In genomic region chrX:7854578-7854977, GRCm38 (mm10) we compare ENCODE assay signal across 8 mouse cellular contexts. TPM values are rescaled to one million over a fixed set of nuclear protein-coding genes. Genes with fewer than 3 reads are reported as not detected.
DNase-seq lines count a peak whose midpoint lies in the region; ATAC-seq lines count a peak whose summit lies in the region.

No protein-coding gene starts in this region.

- WGBS in midbrain, embryonic 10.5 days, result 54% methylated on average over 2 of the region's 2 CpGs
- WGBS in midbrain, embryonic 15.5 days, result 45% methylated on average over 2 of the region's 2 CpGs

- peak; percentile 14 for DNase-seq in gastrocnemius, adult 18-20 months (ENCODE audit: low spot score)
- no peak for DNase-seq in gastrocnemius, postnatal 25 days
- DNase-seq in midbrain, embryonic 10.5 days (ENCODE audit: low spot score), result peak; percentile 15
- peak; percentile 39 to 46 for DNase-seq in kidney, postnatal 25 days
- peak; percentile 18 for DNase-seq in retina, adult 2 months (ENCODE audit: low read depth, low spot score)
- no peak for DNase-seq in urinary bladder, postnatal 4 days (ENCODE audit: low spot score in 2 of 2)

- no peak overlapping the region for H3K27ac ChIP-seq in midbrain, embryonic 10.5 days (replicated peaks)
- H3K27ac ChIP-seq in midbrain, embryonic 15.5 days, result no peak overlapping the region

- no peaks in the 10 kb centered on the region for H3K4me1 ChIP-seq in midbrain, embryonic 10.5 days
- no peaks in the 10 kb centered on the region for H3K4me1 ChIP-seq in midbrain, embryonic 15.5 days

- ATAC-seq in midbrain, embryonic 15.5 days (replicated peaks), result no peak
- ATAC-seq in activated CD4-positive, CD25-positive, alpha-beta regulatory T cell, adult 4 months, result peak; percentile 52

- H3K36me3 ChIP-seq in midbrain, embryonic 10.5 days, result peaks cover 60% of the 10 kb centered on the region
- no peaks in the 10 kb centered on the region for H3K36me3 ChIP-seq in midbrain, embryonic 15.5 days (replicated peaks)

- H3K4me3 ChIP-seq in midbrain, embryonic 10.5 days, result no peak overlapping the region
- H3K4me3 ChIP-seq in midbrain, embryonic 15.5 days, result no peak overlapping the region

- H3K4me2 ChIP-seq in midbrain, embryonic 15.5 days, result no peak overlapping the region

- H3K9me3 ChIP-seq in midbrain, embryonic 10.5 days (replicated peaks), result 0 out of 2 replicates have a peak, but pooled peaks cover 3% of the 10 kb centered on the region
- H3K9me3 ChIP-seq in midbrain, embryonic 15.5 days, result no peaks in the 10 kb centered on the region

- H3K9ac ChIP-seq in midbrain, embryonic 15.5 days, result no peak overlapping the region

- no peaks in the 10 kb centered on the region for H3K27me3 ChIP-seq in midbrain, embryonic 10.5 days (ENCODE audit: low read depth, poor library complexity, severe bottlenecking)
- H3K27me3 ChIP-seq in midbrain, embryonic 15.5 days (replicated peaks), result no peaks in the 10 kb centered on the region

RNA-seq across cellular contexts. Expression of gene Otud5, which starts 13.4 kb away (rescaled TPM):
- total RNA-seq in gastrocnemius, adult 18-20 months (2021), result 10 to 100 TPM; 14.6 to 17.1 TPM
- 10 to 100 TPM; 14.8 to 18.2 TPM for total RNA-seq in gastrocnemius, postnatal 25 days (2021)
- polyA plus RNA-seq in midbrain, embryonic 10.5 days (2016; fragmentation: Nextera tagmentation; extraction: Ambion mirVana), result 40.7 and 45.1 TPM in 2 replicates
- polyA plus RNA-seq in midbrain, embryonic 15.5 days (2015; fragmentation: Nextera tagmentation; extraction: Ambion mirVana), result 49.1 and 53.2 TPM in 2 replicates
- polyA plus RNA-seq in activated CD4-positive, CD25-positive, alpha-beta regulatory T cell, adult 4 months (2017; shearing (Covaris generic)), result 10 to 100 TPM; 15.4 to 21.1 TPM

RNA-seq across cellular contexts. Expression of gene Pim2, which starts 23.5 kb away (rescaled TPM):
- 1 to 10 TPM; 1.5 to 1.9 TPM for total RNA-seq in gastrocnemius, adult 18-20 months (2021)
- total RNA-seq in gastrocnemius, postnatal 25 days (2021), result 1 to 10 TPM; 1.5 TPM
- polyA plus RNA-seq in midbrain, embryonic 10.5 days (2016; fragmentation: Nextera tagmentation; extraction: Ambion mirVana), result 14.0 and 16.5 TPM in 2 replicates
- polyA plus RNA-seq in midbrain, embryonic 15.5 days (2015; fragmentation: Nextera tagmentation; extraction: Ambion mirVana), result 21.7 and 22.1 TPM in 2 replicates
- polyA plus RNA-seq in activated CD4-positive, CD25-positive, alpha-beta regulatory T cell, adult 4 months (2017; shearing (Covaris generic)), result 10 to 100 TPM; 37.5 to 40.7 TPM

RNA-seq across cellular contexts. Expression of gene Slc35a2, which starts 29.2 kb away (rescaled TPM):
- 1 to 10 TPM; 7.7 to 9.5 TPM for total RNA-seq in gastrocnemius, adult 18-20 months (2021)
- 1 to 10 TPM; 7.6 to 8.1 TPM for total RNA-seq in gastrocnemius, postnatal 25 days (2021)
- 28.3 and 31.4 TPM in 2 replicates for polyA plus RNA-seq in midbrain, embryonic 10.5 days (2016; fragmentation: Nextera tagmentation; extraction: Ambion mirVana)
- 42.2 and 42.9 TPM in 2 replicates for polyA plus RNA-seq in midbrain, embryonic 15.5 days (2015; fragmentation: Nextera tagmentation; extraction: Ambion mirVana)
- 10 to 100 TPM; 11.3 to 17.3 TPM for polyA plus RNA-seq in activated CD4-positive, CD25-positive, alpha-beta regulatory T cell, adult 4 months (2017; shearing (Covaris generic))

RNA-seq across cellular contexts. Expression of gene Kcnd1, which starts 32.5 kb away (rescaled TPM):
- under 1 TPM in 1 of 2 experiments, not detected in 1; 0.12 TPM for total RNA-seq in gastrocnemius, adult 18-20 months (2021)
- total RNA-seq in gastrocnemius, postnatal 25 days (2021), result under 1 TPM; 0.18 to 0.43 TPM
- polyA plus RNA-seq in midbrain, embryonic 10.5 days (2016; fragmentation: Nextera tagmentation; extraction: Ambion mirVana), result 0.59 and 1.1 TPM in 2 replicates
- polyA plus RNA-seq in midbrain, embryonic 15.5 days (2015; fragmentation: Nextera tagmentation; extraction: Ambion mirVana), result 2.3 and 2.9 TPM in 2 replicates
- polyA plus RNA-seq in activated CD4-positive, CD25-positive, alpha-beta regulatory T cell, adult 4 months (2017; shearing (Covaris generic)), result under 1 TPM; 0.49 to 0.50 TPM

RNA-seq across cellular contexts. Expression of gene Pqbp1, which starts 44.5 kb away (rescaled TPM):
- total RNA-seq in gastrocnemius, adult 18-20 months (2021), result 10 to 100 TPM; 22.3 to 23.5 TPM
- 10 to 100 TPM; 19.5 to 23.1 TPM for total RNA-seq in gastrocnemius, postnatal 25 days (2021)
- polyA plus RNA-seq in midbrain, embryonic 10.5 days (2016; fragmentation: Nextera tagmentation; extraction: Ambion mirVana), result 132 and 146 TPM in 2 replicates
- 222 and 224 TPM in 2 replicates for polyA plus RNA-seq in midbrain, embryonic 15.5 days (2015; fragmentation: Nextera tagmentation; extraction: Ambion mirVana)
- polyA plus RNA-seq in activated CD4-positive, CD25-positive, alpha-beta regulatory T cell, adult 4 months (2017; shearing (Covaris generic)), result 100 to 1,000 TPM in 1 of 2 experiments, 10 to 100 TPM in 1; 88.7 to 101 TPM

Comparison
In these comparisons a context has a peak if more than half of its experiments do, and no peak if none do; other contexts are left out.
1. DNase-seq: peak in gastrocnemius, adult 18-20 months (single experiment), midbrain, embryonic 10.5 days (single experiment), kidney, postnatal 25 days (2 of 2) and retina, adult 2 months (single experiment); none in gastrocnemius, postnatal 25 days (single experiment) and urinary bladder, postnatal 4 days (0 of 2).